Mouse (Mus musculus): ENCODE data around the gene Bpifb4. TPM values are rescaled to one million over a fixed set of nuclear protein-coding genes. Genes with fewer than 3 reads are reported as not detected.

Gene Bpifb4
- polyA plus RNA-seq (2015; fragmentation: Nextera tagmentation; extraction: Ambion mirVana) = not detected in 2 replicates

GRCm38 (mm10) chr2:153937843-153938242, at the start of gene Bpifb4:
Gene Bpifb4, plus strand, starts transcription at chr2:153938212.
- Histone ChIP-seq H3K9ac (no peak within 1 kb of the TSS), H3K27me3 (no peaks in the 10 kb centered on the region), H3K27ac (no peak within 1 kb of the TSS), H3K4me2 (no peak within 1 kb of the TSS), H3K36me3 (no peaks in the 10 kb centered on the region), H3K4me3 (no peak within 1 kb of the TSS), H3K9me3 (no peaks in the 10 kb centered on the region), H3K4me1 (replicated peaks) (peaks cover 8% of the 10 kb centered on the region; the same call in 1 of the 2 replicates)
- WGBS = 85% methylated on average over 5 of the region's 5 CpGs
- no peak for ATAC-seq (ENCODE audit: low FRiP score)

- no peak overlapping the region for H3K4me3 ChIP-seq
- H3K4me2 ChIP-seq = no peak overlapping the region
- H3K36me3 ChIP-seq = no peaks in the 10 kb centered on the region
- no peak overlapping the region for H3K9ac ChIP-seq
- no peaks in the 10 kb centered on the region for H3K9me3 ChIP-seq
- H3K27ac ChIP-seq = no peak overlapping the region
- no peak for ATAC-seq (ENCODE audit: low FRiP score)
- no peaks in the 10 kb centered on the region for H3K4me1 ChIP-seq (replicated peaks)
- WGBS = 88% methylated on average over 5 of the region's 5 CpGs
- H3K27me3 ChIP-seq = 0 out of 2 replicates have a peak, but pooled peaks cover 3% of the 10 kb centered on the region
These were observed 38.9 kb upstream of the Bpifb4 start for GRCm38 (mm10) chr2:153899111-153899510.

GRCm38 (mm10) chr2:153900088-153900487, 37.9 kb upstream of the Bpifb4 start, which contains the start of gene Bpifb6:
Gene Bpifb6, plus strand, starts transcription at chr2:153900388.
- no peak for ATAC-seq (ENCODE audit: low FRiP score)
- Histone ChIP-seq H3K4me1 (replicated peaks) (no peaks in the 10 kb centered on the region), H3K9ac (no peak within 1 kb of the TSS), H3K36me3 (no peaks in the 10 kb centered on the region), H3K9me3 (no peaks in the 10 kb centered on the region), H3K27ac (no peak within 1 kb of the TSS), H3K4me2 (no peak within 1 kb of the TSS), H3K4me3 (no peak within 1 kb of the TSS), H3K27me3 (0 out of 2 replicates have a peak, but pooled peaks cover under 1% of the 10 kb centered on the region)
- 85% methylated on average over 4 of the region's 4 CpGs for WGBS

- Histone ChIP-seq H3K27me3 (no peaks in the 10 kb centered on the region), H3K9ac (no peak overlapping the region), H3K27ac (no peak overlapping the region), H3K36me3 (no peaks in the 10 kb centered on the region), H3K4me1 (replicated peaks) (no peaks in the 10 kb centered on the region), H3K9me3 (no peaks in the 10 kb centered on the region), H3K4me2 (no peak overlapping the region), H3K4me3 (no peak overlapping the region)
- ATAC-seq (ENCODE audit: low FRiP score) = no peak
- 87% methylated on average over 6 of the region's 6 CpGs for WGBS
These were observed 35.3 kb upstream of the Bpifb4 start for GRCm38 (mm10) chr2:153902726-153903125.

- Histone ChIP-seq H3K4me2 (no peak overlapping the region), H3K4me3 (no peak overlapping the region), H3K9me3 (no peaks in the 10 kb centered on the region), H3K9ac (no peak overlapping the region), H3K4me1 (replicated peaks) (no peaks in the 10 kb centered on the region), H3K36me3 (no peaks in the 10 kb centered on the region), H3K27me3 (no peaks in the 10 kb centered on the region), H3K27ac (no peak overlapping the region)
- WGBS = 94% methylated on average over 4 of the region's 4 CpGs
- no peak for ATAC-seq (ENCODE audit: low FRiP score)
These were observed 31.4 kb upstream of the Bpifb4 start for GRCm38 (mm10) chr2:153906626-153907025.

GRCm38 (mm10) chr2:153914151-153914550, 23.9 kb upstream of the Bpifb4 start:
- H3K27me3 ChIP-seq = no peaks in the 10 kb centered on the region
- H3K4me3 ChIP-seq = no peak overlapping the region
- H3K9me3 ChIP-seq = no peaks in the 10 kb centered on the region
- 64% methylated on average over 5 of the region's 5 CpGs for WGBS
- H3K9ac ChIP-seq = no peak overlapping the region
- H3K27ac ChIP-seq = no peak overlapping the region
- no peaks in the 10 kb centered on the region for H3K36me3 ChIP-seq
- ATAC-seq (ENCODE audit: low FRiP score) = no peak
- no peaks in the 10 kb centered on the region for H3K4me1 ChIP-seq (replicated peaks)
- no peak overlapping the region for H3K4me2 ChIP-seq

- no peaks in the 10 kb centered on the region for H3K36me3 ChIP-seq
- no peaks in the 10 kb centered on the region for H3K9me3 ChIP-seq
- no peaks in the 10 kb centered on the region for H3K4me1 ChIP-seq (replicated peaks)
- no peaks in the 10 kb centered on the region for H3K27me3 ChIP-seq
- no peak within 1 kb of the TSS for H3K27ac ChIP-seq
- ATAC-seq (ENCODE audit: low FRiP score) = no peak
- no peak within 1 kb of the TSS for H3K4me2 ChIP-seq
- WGBS = 69% methylated on average over 8 of the region's 8 CpGs
- no peak within 1 kb of the TSS for H3K4me3 ChIP-seq
- H3K9ac ChIP-seq = no peak within 1 kb of the TSS
These were observed 20.1 kb upstream of the Bpifb4 start, which contains the start of gene Bpifb3 for GRCm38 (mm10) chr2:153917930-153918329. Gene Bpifb3, plus strand, starts transcription at chr2:153918230.

- Histone ChIP-seq H3K27me3 (no peaks in the 10 kb centered on the region), H3K4me2 (no peak overlapping the region), H3K4me3 (no peak overlapping the region), H3K36me3 (no peaks in the 10 kb centered on the region), H3K9ac (no peak overlapping the region), H3K4me1 (replicated peaks) (no peaks in the 10 kb centered on the region), H3K9me3 (no peaks in the 10 kb centered on the region), H3K27ac (no peak overlapping the region)
- no peak for ATAC-seq (ENCODE audit: low FRiP score)
- 92% methylated on average over 6 of the region's 6 CpGs for WGBS
These were observed 16.8 kb upstream of the Bpifb4 start for GRCm38 (mm10) chr2:153921246-153921645.

GRCm38 (mm10) chr2:153929871-153930413, 8.1 kb upstream of the Bpifb4 start:
- no peak overlapping the region for H3K9ac ChIP-seq
- no peaks in the 10 kb centered on the region for H3K36me3 ChIP-seq
- no peak overlapping the region for H3K4me2 ChIP-seq
- H3K4me3 ChIP-seq = no peak overlapping the region
- WGBS = 51% methylated on average over 3 of the region's 3 CpGs
- no peak overlapping the region for H3K27ac ChIP-seq
- peaks cover 16% of the 10 kb centered on the region for H3K4me1 ChIP-seq (replicated peaks)
- ATAC-seq (ENCODE audit: low FRiP score) = no peak
- H3K27me3 ChIP-seq = no peaks in the 10 kb centered on the region
- H3K9me3 ChIP-seq = no peaks in the 10 kb centered on the region

GRCm38 (mm10) chr2:153931125-153931524, 6.9 kb upstream of the Bpifb4 start:
- Histone ChIP-seq H3K4me1 (replicated peaks) (peaks cover 16% of the 10 kb centered on the region), H3K27ac (no peak overlapping the region), H3K4me3 (no peak overlapping the region), H3K9me3 (no peaks in the 10 kb centered on the region), H3K9ac (0 out of 2 replicates have a peak overlapping the region, but pooled peaks have one; percentile 29), H3K4me2 (no peak overlapping the region), H3K36me3 (no peaks in the 10 kb centered on the region), H3K27me3 (no peaks in the 10 kb centered on the region)
- no peak for ATAC-seq (ENCODE audit: low FRiP score)
- 61% methylated on average over 6 of the region's 6 CpGs for WGBS

GRCm38 (mm10) chr2:153933311-153933710, 4.7 kb upstream of the Bpifb4 start:
- H3K27me3 ChIP-seq = no peaks in the 10 kb centered on the region
- H3K9me3 ChIP-seq = no peaks in the 10 kb centered on the region
- ATAC-seq (ENCODE audit: low FRiP score) = no peak
- H3K36me3 ChIP-seq = no peaks in the 10 kb centered on the region
- 45% methylated on average over 6 of the region's 6 CpGs for WGBS
- H3K27ac ChIP-seq = no peak overlapping the region
- no peak overlapping the region for H3K4me3 ChIP-seq
- no peak overlapping the region for H3K4me2 ChIP-seq
- H3K4me1 ChIP-seq (replicated peaks) = peaks cover 16% of the 10 kb centered on the region
- H3K9ac ChIP-seq = no peak overlapping the region

GRCm38 (mm10) chr2:153935348-153935747, 2.7 kb upstream of the Bpifb4 start:
- H3K27ac ChIP-seq = no peak overlapping the region
- ATAC-seq (ENCODE audit: low FRiP score) = no peak

GRCm38 (mm10) chr2:153943537-153943936, 5.5 kb downstream of the Bpifb4 start:
- Histone ChIP-seq H3K9me3 (no peaks in the 10 kb centered on the region), H3K9ac (no peak overlapping the region), H3K4me3 (no peak overlapping the region), H3K27ac (no peak overlapping the region), H3K36me3 (no peaks in the 10 kb centered on the region), H3K4me2 (no peak overlapping the region), H3K4me1 (replicated peaks) (no peaks in the 10 kb centered on the region), H3K27me3 (no peaks in the 10 kb centered on the region)
- no peak for ATAC-seq (ENCODE audit: low FRiP score)
- 48% methylated on average over 3 of the region's 3 CpGs for WGBS

More at GRCm38 (mm10) chr2:153935348-153935747, 2.7 kb upstream of the Bpifb4 start:
- no peak overlapping the region for H3K9ac ChIP-seq
- no peaks in the 10 kb centered on the region for H3K27me3 ChIP-seq
- no peak overlapping the region for H3K4me3 ChIP-seq
- no peak overlapping the region for H3K4me2 ChIP-seq
- H3K9me3 ChIP-seq = no peaks in the 10 kb centered on the region
- H3K36me3 ChIP-seq = no peaks in the 10 kb centered on the region
- peaks cover 16% of the 10 kb centered on the region for H3K4me1 ChIP-seq (replicated peaks)
- WGBS = 91% methylated on average over 6 of the region's 6 CpGs

Data from hindbrain, embryonic 13.5 days (tissue).